Mouse (Mus musculus) ES-E14 (cell line): ENCODE results near the gene Arhgef40. TPM values are rescaled to one million over a fixed set of nuclear protein-coding genes. Genes with fewer than 3 reads are reported as not detected.

Experiments used
- DNase-seq: peaks from one replicate; pipeline ENCODE4 v3.0.0-alpha.2; 2013; ENCODE audit warnings: low read depth, low spot score
- H3K27ac ChIP-seq: 2 replicates; pipeline ENCODE4 v1.5.1; 2012; ENCODE audit warnings: low read depth, mild to moderate bottlenecking, low read length, moderate library complexity, mixed read lengths; ENCODE audit not compliant: poor library complexity, insufficient read depth, severe bottlenecking
- H3K36me3 ChIP-seq: 2 replicates; pipeline ENCODE4 v1.6.1; 2012; ENCODE audit warnings: mild to moderate bottlenecking, low read length, moderate library complexity, mixed read lengths; ENCODE audit not compliant: control insufficient read depth, poor library complexity, insufficient read depth, severe bottlenecking
- H3K4me1 ChIP-seq, 2 experiments: fragments of 150-350 bp in 1 of 2; sonication (generic) in 1 of 2; 2 replicates each; pipeline ENCODE4 v1.6.1; 2012; ENCODE audit warnings: low read length in 2 of 2, mild to moderate bottlenecking in 1 of 2, mixed read lengths in 1 of 2; ENCODE audit not compliant: control insufficient read depth in 2 of 2, insufficient read depth in 2 of 2, poor library complexity in 1 of 2
- H3K4me3 ChIP-seq, 2 experiments: fragments of 150-350 bp in 1 of 2; sonication (generic) in 1 of 2; 2 replicates each; pipeline ENCODE4 v1.5.1; 2012; ENCODE audit warnings: low read length in 2 of 2, low read depth in 1 of 2, mild to moderate bottlenecking in 1 of 2, mixed read lengths in 1 of 2; ENCODE audit not compliant: insufficient read depth in 1 of 2, poor library complexity in 1 of 2, severe bottlenecking in 1 of 2
- H3K9ac ChIP-seq: 2 replicates; pipeline ENCODE4 v1.6.1; 2012; ENCODE audit warnings: low read depth, mild to moderate bottlenecking, low read length, mixed read lengths; ENCODE audit not compliant: poor library complexity, insufficient read depth, severe bottlenecking
- H3K9me3 ChIP-seq: fragments of 150-350 bp; sonication (generic); 2 replicates; pipeline ENCODE4 v1.6.1; 2012; ENCODE audit warnings: low read depth, mild to moderate bottlenecking, low read length; ENCODE audit not compliant: control insufficient read depth, insufficient read depth
- CHD2 ChIP-seq: IDR thresholded peaks from 2 replicates; pipeline ENCODE4 v1.6.1; 2014; ENCODE audit warnings: mild to moderate bottlenecking, low read depth, low read length, inconsistent platforms
- HCFC1 ChIP-seq: IDR thresholded peaks from 2 replicates; pipeline ENCODE4 v1.6.1; 2012; ENCODE audit warnings: low read length, inconsistent platforms, borderline replicate concordance; ENCODE audit not compliant: insufficient read depth
- MAFK ChIP-seq: IDR thresholded peaks from 2 replicates; pipeline ENCODE4 v1.6.1; 2014; ENCODE audit warnings: mild to moderate bottlenecking, low read depth, low read length, inconsistent platforms; ENCODE audit not compliant: insufficient read depth
- ZC3H11A ChIP-seq: IDR thresholded peaks from 2 replicates; pipeline ENCODE4 v1.6.1; 2012; ENCODE audit warnings: low read depth, mild to moderate bottlenecking, inconsistent platforms, low read length, borderline replicate concordance
- ZNF384 ChIP-seq: IDR thresholded peaks from 2 replicates; pipeline ENCODE4 v1.6.1; 2012; ENCODE audit warnings: low read depth, low read length, inconsistent platforms
- in situ Hi-C, 2 experiments: fragments of 600-800 bp; cut with MboI; formaldehyde crosslinking; loops; one replicate each; pipeline ENCODE4 v1.15.1; 2025; ENCODE audit warnings: low sequenced_read_pairs in 2 of 2, inconsistent platforms in 1 of 2; ENCODE audit not compliant: unreplicated experiment in 2 of 2
- total RNA-seq: library from RNA; depleted of rRNA; stranded (reverse); fragments of 300-350 nt; gene quantifications from 2 replicates; pipeline ENCODE4 v1.2.3, GENCODE M21; 2012

Arhgef40 gene
- total RNA-seq, 1 experiment: 10.1 TPM

DNA sequence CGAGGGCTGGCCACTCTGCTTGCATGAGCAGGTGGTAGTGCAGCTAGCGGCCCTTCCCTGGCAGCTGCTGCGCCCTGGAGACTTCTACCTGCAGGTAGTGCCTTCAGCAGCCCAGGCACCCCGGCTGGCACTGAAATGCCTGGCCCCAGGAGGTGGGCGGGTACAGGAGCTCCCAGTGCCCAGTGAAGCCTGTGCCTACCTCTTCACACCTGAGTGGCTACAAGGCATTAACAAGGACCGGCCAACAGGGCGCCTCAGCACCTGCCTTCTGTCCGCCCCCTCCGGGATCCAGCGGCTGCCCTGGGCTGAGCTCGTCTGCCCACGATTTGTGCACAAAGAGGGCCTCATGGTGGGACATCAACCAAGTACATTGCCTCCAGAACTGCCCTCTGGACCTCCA lies 4.2 kb downstream of the Arhgef40 start:
- no peaks in the 10 kb centered on the region for H3K9me3 ChIP-seq
- H3K36me3 ChIP-seq: no peaks in the 10 kb centered on the region
- peak overlapping the region; percentile 38 to 39; a peak in 3 of 4 replicates for H3K4me3 ChIP-seq
- H3K4me1 ChIP-seq: peaks cover 0 to 5% of the 10 kb centered on the region in 2 experiments; a peak in 2 of 4 replicates
- H3K9ac ChIP-seq: no peak overlapping the region
- in situ Hi-C loops: no loop called here
- no peak for DNase-seq
- H3K27ac ChIP-seq: no peak overlapping the region
- no peak for TF ChIP-seq CHD2

DNA sequence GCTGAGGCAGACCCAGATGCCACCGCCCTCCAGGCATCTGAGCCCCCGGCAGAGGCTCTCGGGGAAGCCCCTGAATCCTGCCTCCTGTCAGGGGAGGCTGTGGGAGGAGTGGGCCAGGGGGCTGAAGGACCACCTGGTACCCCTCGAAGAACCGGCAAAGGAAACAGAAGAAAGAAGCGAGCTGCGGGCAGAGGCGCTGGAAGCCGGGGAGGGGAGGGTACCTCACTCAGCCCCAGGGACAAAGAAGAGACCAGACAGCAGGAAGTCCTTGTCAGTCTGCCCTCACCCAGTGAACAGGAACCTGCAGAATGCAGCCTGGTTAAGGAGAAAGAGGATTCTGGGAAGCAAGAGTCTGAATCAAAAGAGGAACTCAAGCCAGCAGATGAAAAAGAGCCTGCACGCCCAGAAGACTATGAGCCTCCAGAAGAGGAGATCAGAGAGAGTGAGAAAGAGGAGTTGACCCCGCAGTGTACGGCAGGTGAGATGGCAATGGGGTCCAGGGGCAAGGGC lies 5.0 kb downstream of the Arhgef40 start:
- Histone ChIP-seq H3K4me1 (peaks cover 0 to 5% of the 10 kb centered on the region in 2 experiments; a peak in 1 of 4 replicates), H3K4me3 (peak overlapping the region; percentile 38 to 39), H3K9me3 (no peaks in the 10 kb centered on the region), H3K36me3 (no peaks in the 10 kb centered on the region), H3K9ac (peak overlapping the region; percentile 23), H3K27ac (no peak overlapping the region)
- in situ Hi-C loops: no loop called here
- no peak for DNase-seq
- TF ChIP-seq ZNF384 (no peak), ZC3H11A (no peak)

DNA sequence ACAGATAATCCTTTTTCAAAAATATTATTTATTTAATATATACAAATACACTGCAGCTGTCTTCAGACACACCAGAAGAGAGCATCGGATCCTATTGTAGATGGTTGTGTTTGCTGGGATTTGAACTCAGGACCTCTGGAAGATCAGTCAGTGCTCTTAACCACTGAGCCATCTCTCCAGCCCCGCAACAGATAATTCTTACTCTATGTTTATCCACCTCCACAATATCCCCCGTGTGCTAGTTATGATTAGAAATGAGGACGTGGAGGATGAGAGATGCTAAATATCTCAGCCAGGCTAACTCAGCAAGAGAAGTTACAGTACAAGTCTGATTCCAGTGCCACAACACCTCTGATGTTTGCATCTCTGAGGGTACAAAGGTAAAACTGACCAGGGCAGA lies 9.9 kb downstream of the Arhgef40 start:
- DNase-seq: no peak
- Histone ChIP-seq H3K36me3 (no peaks in the 10 kb centered on the region), H3K9ac (no peak overlapping the region), H3K27ac (no peak overlapping the region), H3K9me3 (no peaks in the 10 kb centered on the region), H3K4me3 (no peak overlapping the region), H3K4me1 (peaks cover 2 to 8% of the 10 kb centered on the region in 2 experiments; a peak in 1 of 4 replicates)
- in situ Hi-C loops: loop anchor here in 1 of 2 experiments (5.0 kb wide), 1 partner anchor 87 kb away; no protein-coding TSS in a partner anchor
- TF ChIP-seq ZC3H11A (no peak), HCFC1 (no peak), CHD2 (no peak), ZNF384 (no peak), MAFK (no peak)

DNA sequence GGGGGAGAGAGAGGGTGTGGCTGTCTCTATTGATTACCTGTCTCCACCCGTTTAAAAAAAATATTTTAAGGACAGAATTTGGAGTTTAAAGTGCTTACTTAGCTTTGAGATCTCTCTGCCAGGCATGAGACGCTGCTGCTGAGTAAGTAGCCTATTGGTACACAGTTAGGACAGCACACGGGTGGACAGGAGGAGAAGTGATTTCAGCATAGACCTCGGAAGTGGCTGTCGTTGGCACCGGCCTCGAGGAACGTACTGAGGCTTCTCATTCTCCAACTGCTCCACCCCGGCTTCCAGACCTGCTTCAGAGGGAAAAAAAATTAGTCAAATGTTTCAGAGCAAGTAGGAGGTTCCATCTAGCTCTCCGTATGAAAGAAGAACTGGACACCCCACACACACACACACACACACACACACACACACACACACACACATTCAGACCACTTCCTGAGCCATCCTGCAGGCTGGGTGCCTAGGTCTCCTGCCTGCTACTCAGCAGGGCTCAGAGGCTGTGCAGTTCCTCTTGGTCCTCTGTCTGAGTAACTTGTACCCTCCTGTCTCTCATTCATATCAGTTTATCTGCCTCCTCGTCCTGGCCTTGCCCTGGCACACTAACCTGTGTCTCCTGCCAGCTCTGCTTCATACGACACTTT lies 10.8 kb downstream of the Arhgef40 start:
- H3K9me3 ChIP-seq: no peaks in the 10 kb centered on the region
- H3K27ac ChIP-seq: no peak overlapping the region
- no peak overlapping the region for H3K9ac ChIP-seq
- peaks cover 2 to 8% of the 10 kb centered on the region in 2 experiments; a peak in 1 of 4 replicates for H3K4me1 ChIP-seq
- H3K36me3 ChIP-seq: no peaks in the 10 kb centered on the region
- no peak overlapping the region for H3K4me3 ChIP-seq
- in situ Hi-C loops: no loop called here
- no peak for DNase-seq
- no peak for TF ChIP-seq ZC3H11A
- no peak for TF ChIP-seq ZNF384
- no peak for TF ChIP-seq CHD2
- no peak for TF ChIP-seq HCFC1
- TF ChIP-seq MAFK: no peak
